Mouse (Mus musculus): Measurements from ENCODE around the gene Ctsf. TPM values are rescaled to one million over a fixed set of nuclear protein-coding genes. Genes with fewer than 3 reads are reported as not detected.

Gene Ctsf
- polyA plus RNA-seq, 1 experiment from 2014 or later, result 34.1 TPM

DNA sequence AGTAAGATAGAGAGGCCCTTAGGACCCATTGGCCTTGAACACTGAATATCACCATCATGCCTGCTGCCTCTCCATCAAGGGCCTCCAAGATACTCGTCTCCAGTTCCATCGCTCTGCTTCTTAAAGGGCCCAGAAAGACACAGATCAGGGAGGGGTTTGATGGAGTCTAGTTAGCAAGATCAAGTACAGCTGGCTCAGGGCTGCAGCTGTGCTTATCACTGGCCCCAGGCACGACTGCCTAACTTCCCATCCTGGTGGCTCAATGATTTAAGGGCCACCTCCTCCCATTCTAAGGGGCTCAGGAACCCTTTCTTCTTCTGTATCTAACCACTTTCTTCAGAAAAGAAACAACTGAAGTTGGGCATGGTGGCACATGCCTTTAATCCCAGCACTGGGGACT, 36.9 kb downstream of the Ctsf start:
- Histone ChIP-seq H3K27ac (ENCODE audit: low read depth, low read length) (no peak overlapping the region), H3K4me2 (no peak overlapping the region), H3K9ac (ENCODE audit: low read length) (no peak overlapping the region), H3K4me1 (ENCODE audit: control insufficient read depth, insufficient read depth, low read length) (no peaks in the 10 kb centered on the region), H3K27me3 (ENCODE audit: control insufficient read depth, insufficient read depth, low read length) (no peaks in the 10 kb centered on the region), H3K36me3 (ENCODE audit: control insufficient read depth, insufficient read depth, low read length) (no peaks in the 10 kb centered on the region), H3K4me3 (ENCODE audit: low read depth, low read length) (no peak overlapping the region), H3K9me3 (ENCODE audit: control insufficient read depth, low read length) (no peaks in the 10 kb centered on the region)
- ATAC-seq (ENCODE audit: low FRiP score), result no peak
- 84% methylated on average over 3 of the region's 3 CpGs for WGBS
- DNase-seq (ENCODE audit: low spot score, missing footprints), result no peak

DNA sequence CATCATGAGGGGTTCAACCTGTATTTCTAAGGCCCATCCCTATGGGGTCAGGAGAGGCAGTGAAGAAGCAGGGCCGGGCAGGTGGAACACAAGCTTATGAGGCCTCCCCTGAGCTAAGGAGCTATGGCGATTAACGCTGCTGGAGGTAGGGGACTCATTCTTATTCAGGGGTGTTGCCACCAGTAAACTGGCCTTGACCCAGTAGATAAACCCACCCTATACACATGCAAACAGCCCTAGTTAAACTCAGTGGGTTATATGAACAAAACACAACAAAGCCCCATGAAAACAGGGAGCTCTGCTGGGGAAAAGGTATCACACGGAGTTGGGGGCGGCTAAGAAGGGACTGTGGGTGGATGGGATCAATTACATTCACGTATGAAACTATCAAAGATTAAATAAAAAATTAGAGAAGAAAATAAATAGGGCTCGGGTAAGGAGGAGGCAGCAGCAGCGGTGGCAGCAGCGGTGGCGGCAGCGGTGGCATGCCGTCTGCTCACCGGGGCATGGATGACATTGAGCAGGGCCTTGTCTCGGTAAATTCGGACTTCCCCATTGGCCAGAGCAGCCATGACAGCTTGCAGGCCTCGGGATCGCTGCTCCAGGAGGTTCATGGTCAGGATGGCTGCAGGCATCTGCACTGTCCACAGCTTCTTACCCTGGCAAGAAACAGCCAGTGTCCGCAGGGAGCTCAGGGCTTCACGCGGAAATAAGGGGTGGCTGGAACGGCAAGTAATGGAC, 42.0 kb downstream of the Ctsf start:
- H3K27me3 ChIP-seq (ENCODE audit: control insufficient read depth, insufficient read depth, low read length), result no peaks in the 10 kb centered on the region
- H3K36me3 ChIP-seq (ENCODE audit: control insufficient read depth, insufficient read depth, low read length), result no peaks in the 10 kb centered on the region

DNA sequence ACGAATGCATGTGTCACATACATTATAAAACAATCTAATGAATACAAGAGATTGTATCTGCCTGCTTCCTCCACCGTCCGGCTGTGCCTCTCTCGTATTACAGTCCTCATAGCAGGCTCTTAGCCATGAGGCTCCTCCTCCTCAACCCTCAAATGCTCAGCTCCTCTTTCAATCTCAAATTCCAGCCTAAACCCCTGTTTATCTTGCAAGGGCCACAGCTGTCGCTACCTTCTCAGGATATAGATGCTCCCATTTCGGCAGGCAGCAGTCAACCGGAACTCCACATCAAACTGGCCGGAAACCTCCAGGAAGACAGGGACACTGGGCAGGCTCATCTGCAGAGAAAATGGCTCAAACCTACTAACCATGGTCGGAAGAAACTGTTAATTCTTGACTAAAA, 44.0 kb downstream of the Ctsf start:
- 85% methylated on average over 9 of the region's 9 CpGs for WGBS
- no peak overlapping the region for H3K9ac ChIP-seq (ENCODE audit: low read length)
- no peak overlapping the region for H3K4me3 ChIP-seq (ENCODE audit: low read depth, low read length)
- no peaks in the 10 kb centered on the region for H3K36me3 ChIP-seq (ENCODE audit: control insufficient read depth, insufficient read depth, low read length)
- no peaks in the 10 kb centered on the region for H3K9me3 ChIP-seq (ENCODE audit: control insufficient read depth, low read length)
- H3K27me3 ChIP-seq (ENCODE audit: control insufficient read depth, insufficient read depth, low read length), result no peaks in the 10 kb centered on the region
- no peak overlapping the region for H3K4me2 ChIP-seq
- no peaks in the 10 kb centered on the region for H3K4me1 ChIP-seq (ENCODE audit: control insufficient read depth, insufficient read depth, low read length)
- ATAC-seq (ENCODE audit: low FRiP score), result no peak
- no peak overlapping the region for H3K27ac ChIP-seq (ENCODE audit: low read depth, low read length)
- DNase-seq (ENCODE audit: low spot score, missing footprints), result no peak

More for the DNA sequence above, 42.0 kb downstream of the Ctsf start:
- Histone ChIP-seq H3K9ac (ENCODE audit: low read length) (no peak overlapping the region), H3K4me3 (ENCODE audit: low read depth, low read length) (no peak overlapping the region), H3K4me2 (no peak overlapping the region), H3K9me3 (ENCODE audit: control insufficient read depth, low read length) (no peaks in the 10 kb centered on the region), H3K27ac (ENCODE audit: low read depth, low read length) (no peak overlapping the region), H3K4me1 (ENCODE audit: control insufficient read depth, insufficient read depth, low read length) (no peaks in the 10 kb centered on the region)
- no peak for ATAC-seq (ENCODE audit: low FRiP score)
- 55% methylated on average over 21 of the region's 21 CpGs for WGBS
- no peak for DNase-seq (ENCODE audit: low spot score, missing footprints)

DNA sequence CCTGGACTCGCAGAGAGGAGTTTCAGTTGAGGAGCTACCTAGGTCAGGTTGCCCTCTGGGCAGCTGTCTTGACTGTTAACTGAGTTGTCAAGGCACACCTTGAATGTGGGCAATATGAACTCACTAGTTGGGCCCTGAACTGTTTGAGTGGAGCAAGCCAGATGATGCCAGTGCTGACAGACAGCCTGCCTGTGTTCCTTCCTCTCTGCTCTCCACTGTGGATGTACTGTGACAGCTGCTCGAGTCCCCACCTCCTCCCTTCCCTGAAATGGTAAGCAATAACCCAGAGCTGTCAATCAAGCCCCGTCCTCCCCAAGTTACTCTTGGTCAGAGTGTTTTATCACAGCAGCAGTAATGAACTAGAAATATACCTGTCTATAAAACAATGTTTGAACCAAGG, 45.0 kb downstream of the Ctsf start:
- DNase-seq (ENCODE audit: low spot score, missing footprints) (no peak), ATAC-seq (ENCODE audit: low FRiP score) (no peak)
- no peaks in the 10 kb centered on the region for H3K36me3 ChIP-seq (ENCODE audit: control insufficient read depth, insufficient read depth, low read length)
- H3K4me2 ChIP-seq, result no peak overlapping the region
- no peak overlapping the region for H3K27ac ChIP-seq (ENCODE audit: low read depth, low read length)
- no peaks in the 10 kb centered on the region for H3K27me3 ChIP-seq (ENCODE audit: control insufficient read depth, insufficient read depth, low read length)
- 90% methylated on average over 3 of the region's 3 CpGs for WGBS
- H3K9me3 ChIP-seq (ENCODE audit: control insufficient read depth, low read length), result no peaks in the 10 kb centered on the region
- no peaks in the 10 kb centered on the region for H3K4me1 ChIP-seq (ENCODE audit: control insufficient read depth, insufficient read depth, low read length)
- no peak overlapping the region for H3K4me3 ChIP-seq (ENCODE audit: low read depth, low read length)
- H3K9ac ChIP-seq (ENCODE audit: low read length), result no peak overlapping the region

DNA sequence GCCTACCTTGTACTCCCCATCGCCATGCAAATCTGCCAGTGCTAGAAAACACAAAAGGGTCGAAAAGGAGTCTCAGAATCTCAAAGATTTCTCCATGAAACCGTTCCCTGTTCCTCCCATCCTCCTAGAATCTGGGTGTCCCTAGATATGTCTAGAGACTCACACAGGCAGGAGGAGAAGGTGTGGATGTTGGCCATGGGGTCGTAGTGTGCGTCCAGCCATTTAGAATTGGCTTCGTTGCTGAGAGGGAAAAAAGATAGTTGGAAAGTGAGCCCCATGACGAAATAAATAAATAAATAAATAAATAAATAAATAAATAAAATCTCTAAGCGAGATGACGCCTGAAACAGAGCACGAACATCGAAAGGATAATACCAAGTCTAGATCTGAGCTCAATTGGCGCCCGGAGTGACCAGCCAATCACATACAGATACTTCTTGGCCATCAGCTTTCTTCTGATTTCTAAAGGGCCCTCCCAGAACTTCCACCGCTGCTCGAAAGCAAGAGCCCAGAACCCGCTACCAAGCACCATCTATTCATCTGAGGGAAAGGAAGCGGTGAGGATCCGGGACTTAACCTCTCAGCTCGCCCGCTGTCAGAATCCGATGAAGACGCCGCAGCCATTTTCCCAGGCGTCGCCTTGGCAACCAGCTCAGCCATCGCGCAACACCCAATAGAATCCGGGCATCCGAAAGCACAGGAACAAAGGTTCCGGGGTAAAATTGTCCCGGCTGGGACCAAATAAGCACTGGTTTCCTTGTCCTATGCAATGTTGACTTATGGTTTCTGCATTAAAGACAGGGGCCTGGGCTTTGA, 51.3 kb downstream of the Ctsf start, which contains the start of gene Bbs1:
Gene Bbs1 (minus strand): TSS at position 650 of the 816 bp plus-strand sequence.
- H3K9ac ChIP-seq (ENCODE audit: low read length), result peak within 1 kb of the TSS; percentile 76
- ATAC-seq (ENCODE audit: low FRiP score) (peak; percentile 72), DNase-seq (ENCODE audit: low spot score, missing footprints) (peak; percentile 98)
- WGBS, result 10% methylated on average over 31 of the region's 31 CpGs
- peaks cover 5% of the 10 kb centered on the region; the same call in 1 of the 2 replicates for H3K4me1 ChIP-seq (ENCODE audit: control insufficient read depth, insufficient read depth, low read length)
- H3K4me3 ChIP-seq (ENCODE audit: low read depth, low read length), result peak within 1 kb of the TSS; percentile 73
- H3K27me3 ChIP-seq (ENCODE audit: control insufficient read depth, insufficient read depth, low read length), result no peaks in the 10 kb centered on the region
- no peaks in the 10 kb centered on the region for H3K9me3 ChIP-seq (ENCODE audit: control insufficient read depth, low read length)
- H3K27ac ChIP-seq (ENCODE audit: low read depth, low read length), result peak within 1 kb of the TSS; percentile 53; the same call in 1 of the 2 replicates
- H3K4me2 ChIP-seq, result peak within 1 kb of the TSS; percentile 69
- peaks cover 12% of the 10 kb centered on the region for H3K36me3 ChIP-seq (ENCODE audit: control insufficient read depth, insufficient read depth, low read length)

DNA sequence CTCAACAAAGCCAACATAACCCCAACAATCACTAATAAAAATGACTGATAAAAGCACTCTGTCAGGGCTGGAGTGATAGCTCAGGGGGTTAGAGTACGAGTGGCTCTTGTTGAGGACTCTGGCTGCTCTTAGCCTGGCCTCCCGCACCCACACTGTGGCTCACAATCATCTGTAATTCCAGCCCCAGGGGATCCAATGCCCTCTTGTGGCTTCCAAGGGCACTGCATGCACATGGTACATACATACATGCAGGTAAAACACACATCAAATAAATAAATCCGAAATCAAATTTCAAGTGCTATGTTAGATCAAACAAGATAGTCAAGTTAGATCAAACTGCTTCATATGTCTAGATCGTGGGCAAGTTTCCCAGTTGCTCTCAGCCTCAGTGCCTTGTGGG, 53.2 kb downstream of the Ctsf start:
- ATAC-seq (ENCODE audit: low FRiP score) (no peak), DNase-seq (ENCODE audit: low spot score, missing footprints) (no peak)
- Histone ChIP-seq H3K27ac (ENCODE audit: low read depth, low read length) (no peak overlapping the region), H3K9me3 (ENCODE audit: control insufficient read depth, low read length) (no peaks in the 10 kb centered on the region), H3K4me1 (ENCODE audit: control insufficient read depth, insufficient read depth, low read length) (peaks cover 5% of the 10 kb centered on the region; the same call in 1 of the 2 replicates), H3K4me2 (no peak overlapping the region), H3K4me3 (ENCODE audit: low read depth, low read length) (no peak overlapping the region), H3K9ac (ENCODE audit: low read length) (no peak overlapping the region), H3K36me3 (ENCODE audit: control insufficient read depth, insufficient read depth, low read length) (peaks cover 12% of the 10 kb centered on the region), H3K27me3 (ENCODE audit: control insufficient read depth, insufficient read depth, low read length) (no peaks in the 10 kb centered on the region)
- 82% methylated on average over 4 of the region's 4 CpGs for WGBS

DNA sequence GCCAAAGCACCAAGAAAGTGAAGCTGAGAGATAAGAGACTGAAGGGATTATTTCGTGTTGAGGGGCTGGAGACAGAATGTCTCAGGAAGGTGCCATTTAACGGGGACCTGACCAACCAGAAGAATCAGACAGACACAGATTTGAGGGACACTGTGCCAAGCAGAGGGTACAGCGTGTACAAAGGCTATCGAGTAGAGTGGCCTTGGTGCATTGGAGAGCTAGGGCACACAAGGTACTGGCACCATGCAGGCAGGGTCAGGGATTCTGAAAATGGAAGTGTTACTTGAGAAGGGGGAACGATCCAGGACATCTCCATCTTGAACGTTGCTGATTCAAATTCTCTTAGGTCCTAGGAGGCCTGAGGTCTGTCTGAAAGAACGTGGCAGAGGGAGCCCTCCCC, 54.4 kb downstream of the Ctsf start:
- H3K4me3 ChIP-seq (ENCODE audit: low read depth, low read length), result no peak overlapping the region
- ATAC-seq (ENCODE audit: low FRiP score), result no peak
- no peaks in the 10 kb centered on the region for H3K9me3 ChIP-seq (ENCODE audit: control insufficient read depth, low read length)
- no peak for DNase-seq (ENCODE audit: low spot score, missing footprints)
- WGBS, result 95% methylated on average over 7 of the region's 7 CpGs
- peaks cover 5% of the 10 kb centered on the region; the same call in 1 of the 2 replicates for H3K4me1 ChIP-seq (ENCODE audit: control insufficient read depth, insufficient read depth, low read length)
- no peak overlapping the region for H3K4me2 ChIP-seq
- H3K9ac ChIP-seq (ENCODE audit: low read length), result no peak overlapping the region
- H3K36me3 ChIP-seq (ENCODE audit: control insufficient read depth, insufficient read depth, low read length), result peaks cover 20% of the 10 kb centered on the region
- no peak overlapping the region for H3K27ac ChIP-seq (ENCODE audit: low read depth, low read length)
- no peaks in the 10 kb centered on the region for H3K27me3 ChIP-seq (ENCODE audit: control insufficient read depth, insufficient read depth, low read length)

All from midbrain, embryonic 11.5 days (tissue).